Mouse (Mus musculus): ENCODE measurements at regions not wholly inside any gene's neighbourhood (a gene's known extent, or its start where the extent isn't known, plus 50 kb on each side); places are given as distances from the start of the nearest gene placed in this dataset.

DNA sequence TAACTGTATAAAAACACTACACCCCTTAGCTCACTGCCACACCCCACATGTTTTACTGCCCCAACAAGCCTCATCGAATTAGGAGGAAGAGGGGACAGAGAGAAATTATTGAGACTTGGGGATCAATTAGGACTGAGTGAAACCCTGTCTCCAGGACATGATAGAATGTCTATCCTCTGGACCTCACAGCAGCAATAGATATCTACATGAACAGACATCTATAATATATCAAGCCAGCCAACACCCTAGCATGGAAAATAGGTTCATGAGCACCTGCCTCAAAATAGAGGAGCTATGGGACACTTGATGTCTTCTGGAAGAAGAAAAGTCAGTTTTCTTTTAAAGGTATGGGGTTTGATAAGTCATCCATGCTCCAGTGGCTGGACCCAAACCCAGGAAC is 68.4 kb downstream of the P2ry1 start:
- TF ChIP-seq CTCF (IDR thresholded peaks at IDR 0.05; ENCODE audit: low read depth, low read length) (no peak), POLR2A (IDR thresholded peaks at IDR 0.05; ENCODE audit: extremely low read depth, insufficient read depth, low read length) (no peak)
